Mouse (Mus musculus): ENCODE results near the gene Oard1. TPM values are rescaled to one million over a fixed set of nuclear protein-coding genes. Genes with fewer than 3 reads are reported as not detected.
A peak's percentile ranks its signal among the peaks of the same experiment; 100 is the strongest.

The Oard1 gene
- polyA plus RNA-seq, 1 experiment from 2014 or later = 45.4 TPM

DNA sequence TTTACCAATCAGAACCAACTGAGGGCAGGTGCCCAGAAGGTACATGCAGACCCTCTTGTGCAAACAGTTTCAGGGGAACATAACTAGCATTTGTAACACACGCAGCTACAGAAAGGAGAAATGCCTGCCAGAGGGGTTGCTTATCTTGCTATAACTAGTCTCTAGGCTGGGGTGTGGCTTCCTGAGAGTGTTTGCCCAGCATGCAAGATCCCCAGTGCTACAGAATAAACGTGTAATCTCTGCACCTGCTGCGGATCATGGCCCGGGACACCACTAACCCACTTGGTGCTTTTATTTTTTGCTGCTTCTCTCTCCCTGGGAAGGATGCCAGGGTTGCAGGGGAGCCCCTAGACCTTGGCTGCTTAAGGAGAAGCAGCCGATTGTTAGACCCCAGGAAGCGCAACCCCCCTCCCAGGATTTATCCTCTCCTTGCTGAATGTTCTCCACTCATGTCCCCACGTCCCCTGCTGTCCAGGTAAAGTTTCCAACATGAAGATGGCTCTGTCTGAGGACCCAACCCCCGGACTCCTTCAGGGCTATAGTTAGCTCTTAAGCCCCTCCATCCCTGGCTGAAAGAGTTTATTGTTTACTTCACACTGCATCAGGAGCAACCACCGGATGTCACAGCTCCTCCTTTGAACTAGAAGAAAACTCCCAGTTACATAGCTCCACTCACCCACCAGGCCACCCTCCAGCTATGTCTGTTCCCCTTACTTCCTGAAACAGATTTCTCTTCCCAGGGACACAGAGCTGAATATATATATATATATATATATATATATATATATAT is 16.2 kb downstream of the Oard1 start:
- Histone ChIP-seq H3K4me3 (no peak overlapping the region), H3K9ac (peak overlapping the region; percentile 48; the same call in 1 of the 2 replicates), H3K4me1 (replicated peaks) (peaks cover 63% of the 10 kb centered on the region), H3K4me2 (peak overlapping the region; percentile 24), H3K9me3 (replicated peaks) (no peaks in the 10 kb centered on the region), H3K27ac (ENCODE audit: poor library complexity, severe bottlenecking) (peak overlapping the region; percentile 42), H3K27me3 (replicated peaks) (no peaks in the 10 kb centered on the region), H3K36me3 (peaks cover 41% of the 10 kb centered on the region)
- WGBS = 26% methylated on average over 9 of the region's 9 CpGs
- no peak for ATAC-seq (ENCODE audit: insufficient number of reproducible peaks, low FRiP score)

DNA sequence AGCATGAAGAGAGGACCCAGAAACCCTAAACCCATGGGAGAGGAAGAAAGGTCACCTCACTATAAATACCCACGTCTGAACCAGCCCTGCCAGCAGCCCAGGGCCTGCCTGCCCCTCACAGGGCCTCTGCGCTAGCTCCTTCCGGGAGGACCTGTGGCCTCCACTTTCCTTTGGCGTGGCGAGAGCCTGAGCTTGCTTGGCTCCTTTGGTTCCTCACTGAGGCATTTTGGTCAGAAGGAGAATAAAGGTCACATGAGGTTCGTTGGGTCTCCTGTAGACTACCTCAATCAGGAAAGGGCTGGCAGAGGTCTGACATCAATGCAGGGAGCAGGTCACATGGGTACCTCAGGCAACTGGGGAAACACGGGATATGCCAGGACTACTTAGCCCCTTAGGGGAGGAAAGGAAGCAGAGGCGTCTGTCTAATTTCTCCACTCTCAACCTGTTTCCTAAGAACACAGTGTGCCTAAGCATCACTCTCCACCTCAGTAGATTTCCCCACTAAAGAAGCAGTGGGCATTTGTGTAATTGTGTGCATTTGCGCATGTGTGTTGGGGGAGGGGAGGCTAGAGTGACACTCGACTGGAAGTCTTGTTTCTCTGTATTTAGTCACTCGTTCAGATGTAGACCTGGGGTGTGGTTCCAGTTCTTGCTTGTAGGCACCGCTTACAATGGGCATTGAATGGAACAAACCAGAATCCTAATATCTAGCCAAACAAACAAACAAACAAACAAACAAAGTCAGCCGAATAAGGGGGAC is 17.4 kb downstream of the Oard1 start:
- H3K4me2 ChIP-seq = peak overlapping the region; percentile 55
- H3K4me3 ChIP-seq = peak overlapping the region; percentile 6

DNA sequence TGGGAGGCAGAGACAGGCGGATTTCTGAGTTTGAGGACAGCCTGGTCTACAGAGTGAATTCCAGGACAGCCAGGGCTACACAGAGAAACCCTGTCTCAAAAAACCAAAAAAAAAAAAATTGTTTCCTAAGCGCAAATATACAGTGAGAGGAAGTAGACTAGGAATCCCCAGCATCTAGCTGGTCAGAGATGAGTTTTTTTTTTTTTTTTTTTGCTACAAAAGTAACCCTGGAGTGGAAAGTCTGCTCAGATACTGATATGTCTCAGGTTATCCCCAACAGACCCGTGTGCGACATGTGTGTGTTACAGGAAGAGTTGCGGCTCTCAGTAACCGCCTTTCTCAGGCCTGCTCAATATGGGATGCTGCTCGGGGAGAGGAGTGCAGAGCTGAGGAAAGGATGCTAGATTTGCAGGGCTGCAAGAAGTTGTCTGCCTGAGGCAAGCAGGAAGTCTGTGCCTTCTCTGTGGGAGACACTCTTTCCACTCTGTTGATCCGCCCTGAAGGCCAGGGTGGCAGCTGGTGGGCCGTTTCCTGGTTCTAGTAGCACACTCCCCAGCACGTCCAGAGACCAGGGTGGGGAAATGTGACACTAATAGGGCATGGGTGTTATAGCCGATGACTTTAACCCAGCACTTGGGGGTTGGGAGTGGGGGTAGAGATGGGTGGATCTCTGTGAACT is 18.2 kb downstream of the Oard1 start:
- Histone ChIP-seq H3K4me2 (peak overlapping the region; percentile 46), H3K4me1 (replicated peaks) (peaks cover 73% of the 10 kb centered on the region)
- WGBS = 51% methylated on average over 11 of the region's 11 CpGs

More for the DNA sequence above, 17.4 kb downstream of the Oard1 start:
- WGBS = 40% methylated on average over 13 of the region's 13 CpGs
- H3K27ac ChIP-seq (ENCODE audit: poor library complexity, severe bottlenecking) = peak overlapping the region; percentile 60
- H3K4me1 ChIP-seq (replicated peaks) = peaks cover 64% of the 10 kb centered on the region
- no peaks in the 10 kb centered on the region for H3K9me3 ChIP-seq (replicated peaks)
- H3K27me3 ChIP-seq (replicated peaks) = no peaks in the 10 kb centered on the region
- no peak for ATAC-seq (ENCODE audit: insufficient number of reproducible peaks, low FRiP score)
- H3K9ac ChIP-seq = peak overlapping the region; percentile 53
- H3K36me3 ChIP-seq = peaks cover 29% of the 10 kb centered on the region

DNA sequence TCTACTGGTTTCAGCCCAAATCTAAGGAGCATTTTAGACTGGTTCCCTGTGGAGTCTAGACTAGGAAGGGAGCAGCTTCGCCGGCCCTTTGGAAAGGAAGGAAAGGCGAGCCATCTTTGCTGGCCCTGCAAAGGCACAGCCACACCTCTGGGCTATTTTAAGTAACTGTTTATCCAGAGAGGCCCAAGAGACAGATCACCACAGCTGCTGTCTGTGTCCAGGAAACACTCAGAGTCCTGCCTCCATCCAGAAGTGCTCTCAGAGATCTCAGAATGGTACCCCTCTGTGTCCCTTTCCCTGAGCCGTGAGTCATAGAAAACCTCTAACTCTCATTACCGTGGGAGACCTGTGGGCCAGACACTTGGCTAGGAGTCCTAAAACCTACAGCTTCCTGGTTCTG is 20.6 kb downstream of the Oard1 start:
- H3K27me3 ChIP-seq (replicated peaks) = no peaks in the 10 kb centered on the region
- WGBS = 8% methylated on average over 5 of the region's 5 CpGs
- H3K36me3 ChIP-seq = 0 out of 2 replicates have a peak, but pooled peaks cover 4% of the 10 kb centered on the region
- H3K4me2 ChIP-seq = peak overlapping the region; percentile 81
- H3K4me1 ChIP-seq (replicated peaks) = peaks cover 84% of the 10 kb centered on the region
- peak overlapping the region; percentile 61 for H3K4me3 ChIP-seq
- no peaks in the 10 kb centered on the region for H3K9me3 ChIP-seq (replicated peaks)
- ATAC-seq (ENCODE audit: insufficient number of reproducible peaks, low FRiP score) = peak; percentile 31
- peak overlapping the region; percentile 98 for H3K27ac ChIP-seq (ENCODE audit: poor library complexity, severe bottlenecking)
- peak overlapping the region; percentile 85 for H3K9ac ChIP-seq

More for the DNA sequence above, 18.2 kb downstream of the Oard1 start:
- Histone ChIP-seq H3K9me3 (replicated peaks) (no peaks in the 10 kb centered on the region), H3K36me3 (peaks cover 21% of the 10 kb centered on the region), H3K4me3 (peak overlapping the region; percentile 4; the same call in 1 of the 2 replicates), H3K9ac (peak overlapping the region; percentile 54; the same call in 1 of the 2 replicates), H3K27me3 (replicated peaks) (no peaks in the 10 kb centered on the region), H3K27ac (ENCODE audit: poor library complexity, severe bottlenecking) (peak overlapping the region; percentile 71)
- ATAC-seq (ENCODE audit: insufficient number of reproducible peaks, low FRiP score) = no peak

DNA sequence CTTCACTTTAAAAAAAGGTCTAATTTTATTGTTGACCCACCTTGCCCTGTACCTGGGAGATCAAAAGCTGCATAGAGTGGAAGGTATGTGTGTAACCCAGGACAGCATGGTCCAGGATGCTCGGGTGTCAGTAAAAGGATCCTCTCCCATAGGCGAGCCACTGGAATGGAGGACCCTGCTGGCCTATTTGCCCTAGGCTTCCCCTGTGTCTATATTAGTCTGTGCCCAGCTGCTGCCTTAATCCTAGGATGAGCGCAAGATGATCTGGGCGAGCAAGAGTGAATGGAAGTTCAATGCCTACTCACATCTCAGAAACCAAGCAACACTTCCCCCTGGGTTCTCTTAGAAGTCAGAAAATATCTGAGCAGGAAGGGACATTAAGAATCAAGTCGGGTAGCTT is 21.2 kb downstream of the Oard1 start:
- H3K4me2 ChIP-seq = peak overlapping the region; percentile 81
- peak overlapping the region; percentile 61 for H3K4me3 ChIP-seq
- peak overlapping the region; percentile 98 for H3K27ac ChIP-seq (ENCODE audit: poor library complexity, severe bottlenecking)
- no peaks in the 10 kb centered on the region for H3K9me3 ChIP-seq (replicated peaks)
- peak overlapping the region; percentile 85 for H3K9ac ChIP-seq
- H3K27me3 ChIP-seq (replicated peaks) = no peaks in the 10 kb centered on the region
- 0 out of 2 replicates have a peak, but pooled peaks cover 4% of the 10 kb centered on the region for H3K36me3 ChIP-seq
- WGBS = 55% methylated on average over 5 of the region's 5 CpGs
- no peak for ATAC-seq (ENCODE audit: insufficient number of reproducible peaks, low FRiP score)
- peaks cover 84% of the 10 kb centered on the region for H3K4me1 ChIP-seq (replicated peaks)

DNA sequence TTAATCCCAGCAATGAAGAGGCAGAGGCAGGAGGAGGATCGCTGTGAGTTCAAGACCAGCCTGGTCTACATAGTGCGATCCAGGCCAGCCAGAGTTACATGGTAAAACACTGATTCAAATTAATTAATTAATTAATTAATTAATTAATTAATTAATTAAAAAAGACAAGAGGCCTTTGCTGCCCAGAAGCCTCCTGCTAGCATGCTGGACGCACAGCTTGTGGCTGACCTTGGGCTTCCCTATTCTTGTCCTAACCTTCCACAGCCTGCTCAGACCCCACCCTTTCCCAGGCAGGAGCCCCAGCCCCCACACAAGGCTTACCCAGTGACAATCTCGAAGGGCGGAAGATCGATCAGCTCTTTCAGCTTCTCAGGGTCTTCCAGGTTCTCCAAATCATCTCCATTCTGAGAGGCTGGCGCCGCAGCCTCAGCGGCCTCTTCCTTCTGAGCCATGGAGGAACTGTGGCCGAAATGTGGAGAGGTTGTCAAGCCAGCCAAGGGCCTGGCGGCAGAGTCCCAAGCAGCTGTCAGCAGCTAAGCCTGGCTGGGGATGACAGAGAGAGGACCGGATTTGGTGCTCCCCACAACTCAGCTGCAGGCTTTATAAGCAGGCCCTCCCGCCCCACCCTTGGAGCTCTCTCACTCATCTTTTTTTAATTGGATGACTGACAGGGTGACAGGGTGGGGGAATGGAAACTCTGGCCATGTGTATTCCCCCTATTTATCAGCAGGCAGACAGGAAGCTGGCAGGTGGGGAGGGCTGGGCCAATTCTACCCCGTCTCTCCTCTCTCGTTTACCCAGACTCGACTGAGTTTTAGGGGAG is 22.6 kb downstream of the Oard1 start, which contains the start of gene Apobec2:
Apobec2 (minus strand) TSS at position 773 of the 823 bp plus-strand sequence.
- Histone ChIP-seq H3K27me3 (replicated peaks) (no peaks in the 10 kb centered on the region), H3K27ac (ENCODE audit: poor library complexity, severe bottlenecking) (peak within 1 kb of the TSS; percentile 98), H3K9me3 (replicated peaks) (no peaks in the 10 kb centered on the region), H3K4me3 (peak within 1 kb of the TSS; percentile 61), H3K9ac (peak within 1 kb of the TSS; percentile 85), H3K36me3 (0 out of 2 replicates have a peak, but pooled peaks cover 4% of the 10 kb centered on the region), H3K4me1 (replicated peaks) (peaks cover 85% of the 10 kb centered on the region), H3K4me2 (peak within 1 kb of the TSS; percentile 81)
- peak; percentile 51 for ATAC-seq (ENCODE audit: insufficient number of reproducible peaks, low FRiP score)
- WGBS = 22% methylated on average over 16 of the region's 16 CpGs

DNA sequence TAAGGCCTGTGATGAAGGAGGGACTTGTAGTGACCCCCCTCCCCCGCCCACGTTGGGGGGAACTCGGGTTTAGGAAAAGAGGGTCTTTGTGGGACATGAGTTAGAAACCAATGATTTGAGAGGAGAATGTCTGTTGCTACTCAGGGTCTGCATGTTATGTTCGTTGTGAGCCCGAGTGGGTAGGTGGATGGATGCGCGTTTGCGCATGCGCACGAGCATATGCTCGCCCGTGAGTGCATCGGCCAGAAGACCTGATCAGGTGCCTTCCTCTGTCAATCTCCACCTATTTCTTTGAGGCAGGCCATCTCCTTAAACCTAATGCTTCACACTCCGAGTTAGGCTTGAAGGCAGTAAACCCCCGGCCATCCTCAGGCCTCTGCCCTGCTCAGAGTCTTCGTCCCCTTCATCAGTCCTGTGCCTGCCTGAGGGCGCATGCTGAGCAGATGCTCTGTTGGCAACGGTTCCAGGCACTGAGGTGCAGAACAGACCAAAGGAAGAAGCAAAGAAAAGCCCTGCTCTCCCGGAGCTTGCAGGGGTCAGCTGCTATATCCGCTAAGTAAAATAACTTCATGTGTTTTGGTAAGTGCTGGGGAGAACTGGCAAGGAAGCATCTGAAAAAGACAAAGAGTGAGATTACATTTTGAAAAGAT is 23.3 kb downstream of the Oard1 start:
- H3K4me2 ChIP-seq = peak overlapping the region; percentile 81
- H3K36me3 ChIP-seq = 0 out of 2 replicates have a peak, but pooled peaks cover 4% of the 10 kb centered on the region
- H3K27ac ChIP-seq (ENCODE audit: poor library complexity, severe bottlenecking) = peak overlapping the region; percentile 98
- H3K9ac ChIP-seq = peak overlapping the region; percentile 85; the same call in 1 of the 2 replicates
- no peaks in the 10 kb centered on the region for H3K27me3 ChIP-seq (replicated peaks)
- no peak for ATAC-seq (ENCODE audit: insufficient number of reproducible peaks, low FRiP score)
- H3K4me1 ChIP-seq (replicated peaks) = peaks cover 85% of the 10 kb centered on the region
- H3K4me3 ChIP-seq = no peak overlapping the region
- 64% methylated on average over 20 of the region's 20 CpGs for WGBS
- no peaks in the 10 kb centered on the region for H3K9me3 ChIP-seq (replicated peaks)

DNA sequence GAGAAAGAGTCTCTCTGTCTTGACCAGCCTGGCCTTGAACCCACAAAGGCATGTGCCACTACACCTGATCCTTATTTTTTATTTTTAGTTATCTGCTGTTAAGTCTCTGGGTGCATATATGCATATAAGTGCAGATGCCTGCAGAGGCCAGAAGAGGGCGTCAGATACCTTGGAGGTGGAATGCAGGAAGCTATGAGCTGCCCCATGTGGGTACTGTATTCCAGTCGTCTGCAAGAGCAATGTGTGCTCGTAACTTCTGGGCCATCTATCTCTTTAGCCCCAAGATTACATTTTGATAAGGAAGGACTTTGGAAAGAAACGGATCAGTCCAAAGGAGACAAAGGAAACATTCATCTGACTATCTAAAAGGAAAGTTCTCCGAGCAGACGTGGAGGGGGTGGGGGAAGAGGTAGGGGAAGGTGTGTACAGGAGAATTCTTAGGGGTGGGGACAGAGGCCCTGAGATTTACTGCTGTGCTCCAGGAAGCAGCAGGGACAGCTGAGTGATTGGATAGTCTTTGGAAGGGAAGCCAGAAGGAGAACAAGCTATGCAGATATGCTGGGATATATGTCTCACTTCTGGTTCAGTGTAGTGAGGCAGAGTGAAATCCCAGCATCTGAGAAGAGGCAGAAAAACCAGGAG is 24.0 kb downstream of the Oard1 start:
- WGBS = 46% methylated on average over 6 of the region's 6 CpGs
- peaks cover 79% of the 10 kb centered on the region for H3K4me1 ChIP-seq (replicated peaks)
- no peak overlapping the region for H3K4me3 ChIP-seq
- 0 out of 2 replicates have a peak overlapping the region, but pooled peaks have one; percentile 3 for H3K27ac ChIP-seq (ENCODE audit: poor library complexity, severe bottlenecking)
- H3K36me3 ChIP-seq = 0 out of 2 replicates have a peak, but pooled peaks cover 2% of the 10 kb centered on the region
- no peak overlapping the region for H3K9ac ChIP-seq
- ATAC-seq (ENCODE audit: insufficient number of reproducible peaks, low FRiP score) = no peak
- no peak overlapping the region for H3K4me2 ChIP-seq
- no peaks in the 10 kb centered on the region for H3K9me3 ChIP-seq (replicated peaks)
- H3K27me3 ChIP-seq (replicated peaks) = no peaks in the 10 kb centered on the region

DNA sequence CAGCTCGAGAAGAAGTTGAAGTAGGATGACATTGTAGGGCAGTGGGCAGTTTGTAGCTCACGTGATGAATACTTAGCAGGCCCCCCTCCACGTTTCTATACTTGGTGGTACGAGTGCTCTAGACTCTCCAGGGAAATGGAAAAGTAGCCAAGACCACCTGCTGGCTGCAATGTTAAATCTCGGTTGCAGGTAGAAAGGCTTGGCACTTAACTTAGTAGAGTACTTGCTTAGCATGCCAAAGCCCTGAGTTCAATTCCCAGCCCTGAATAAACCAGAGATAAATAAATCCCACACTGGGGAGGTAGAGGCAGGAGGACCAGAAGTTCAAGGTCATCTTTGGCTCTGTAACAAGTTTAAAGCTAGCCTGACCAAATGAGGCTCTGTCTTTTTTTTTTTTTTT is 24.7 kb downstream of the Oard1 start:
- WGBS = 75% methylated on average over 5 of the region's 5 CpGs
- Histone ChIP-seq H3K9me3 (replicated peaks) (no peaks in the 10 kb centered on the region), H3K36me3 (no peaks in the 10 kb centered on the region), H3K4me3 (no peak overlapping the region), H3K9ac (no peak overlapping the region), H3K4me1 (replicated peaks) (peaks cover 73% of the 10 kb centered on the region), H3K27ac (ENCODE audit: poor library complexity, severe bottlenecking) (no peak overlapping the region), H3K4me2 (no peak overlapping the region), H3K27me3 (replicated peaks) (no peaks in the 10 kb centered on the region)
- ATAC-seq (ENCODE audit: insufficient number of reproducible peaks, low FRiP score) = no peak
